Mouse (Mus musculus): ENCODE data around the gene Gm49336. TPM values are rescaled to one million over a fixed set of nuclear protein-coding genes. Genes with fewer than 3 reads are reported as not detected.

The Gm49336 gene
- polyA plus RNA-seq (2021), result 44.9 TPM

GRCm38 (mm10) chr14:60251281-60252003 lies at the start of gene Gm49336, which contains the start of gene Nupl1:
Gene Gm49336 (minus strand): TSS chr14:60251507.
Gene Nupl1 (minus strand): TSS chr14:60251431.
- H3K27me3 ChIP-seq, result no peaks in the 10 kb centered on the region
- peak; percentile 98 for ATAC-seq
- POLR2A ChIA-PET, result interaction anchor here (1.3 to 2.0 kb wide), 2 partner anchors 11 to 20 kb away, joined by 3 to 6 read pairs; no protein-coding TSS in a partner anchor
- TF ChIP-seq CTCF (IDR thresholded peaks at IDR 0.05), result no peak
- CTCF ChIA-PET, result interaction anchor here (1.8 to 2.8 kb wide), 2 partner anchors 11 to 40 kb away, joined by 4 to 15 read pairs; no protein-coding TSS in a partner anchor
- in situ Hi-C loops (cut with MboI; ENCODE audit: low pct_unique_long_range_greater_than_20kb), result loop anchor here (25.0 kb wide), 1 partner anchor 436 kb away; no protein-coding TSS in a partner anchor
- peak; percentile 93 for DNase-seq (ENCODE audit: low read depth, low spot score)

DNA sequence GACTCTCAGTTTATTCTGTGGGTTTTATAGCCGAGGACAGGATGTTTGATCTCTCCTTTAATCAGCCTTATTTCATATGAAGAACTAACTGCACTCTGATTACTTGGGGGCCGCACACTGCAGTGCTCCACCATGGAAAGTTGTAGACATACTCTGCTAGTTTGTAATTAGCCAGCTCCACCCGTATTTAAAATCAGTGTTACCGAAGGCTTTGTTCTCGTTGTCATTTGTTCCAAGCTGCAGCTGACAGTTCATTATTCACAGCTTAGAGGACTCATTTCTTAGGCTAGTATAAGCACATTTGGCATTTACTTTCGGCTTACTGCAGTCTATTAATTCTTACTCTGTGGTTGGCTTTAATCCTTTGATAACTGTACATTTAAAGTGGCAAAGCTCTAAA lies 49.7 kb upstream of the Gm49336 start:
- CTCF ChIA-PET, result interaction anchor here (1.1 to 1.7 kb wide), 4 partner anchors 9 to 65 kb away, joined by 3 to 8 read pairs (median 3); no protein-coding TSS in a partner anchor
- DNase-seq (ENCODE audit: low read depth, low spot score) (no peak), ATAC-seq (no peak)
- H3K27me3 ChIP-seq, result no peaks in the 10 kb centered on the region
- in situ Hi-C loops (cut with MboI; ENCODE audit: low pct_unique_long_range_greater_than_20kb), result no loop called here
- POLR2A ChIA-PET, result no interaction called here
- no peak for TF ChIP-seq CTCF (IDR thresholded peaks at IDR 0.05)

- no peak for TF ChIP-seq CTCF (IDR thresholded peaks at IDR 0.05)
- ChIA-PET CTCF (interaction anchor here (1.3 to 1.7 kb wide), 2 partner anchors 9 to 65 kb away, joined by 3 to 8 read pairs; no protein-coding TSS in a partner anchor), POLR2A (no interaction called here)
- ATAC-seq (no peak), DNase-seq (ENCODE audit: low read depth, low spot score) (no peak)
- in situ Hi-C loops (cut with MboI; ENCODE audit: low pct_unique_long_range_greater_than_20kb), result no loop called here
- no peaks in the 10 kb centered on the region for H3K27me3 ChIP-seq
Measured at GRCm38 (mm10) chr14:60300224-60300991, 49.1 kb upstream of the Gm49336 start.

GRCm38 (mm10) chr14:60295531-60295930 lies 44.2 kb upstream of the Gm49336 start:
- TF ChIP-seq CTCF (IDR thresholded peaks at IDR 0.05), result no peak
- ChIA-PET POLR2A (no interaction called here), CTCF (interaction anchor here (1.3 to 2.0 kb wide), 2 partner anchors 21 to 33 kb away, joined by 3 to 5 read pairs; no protein-coding TSS in a partner anchor)
- ATAC-seq (no peak), DNase-seq (ENCODE audit: low read depth, low spot score) (no peak)
- no peaks in the 10 kb centered on the region for H3K27me3 ChIP-seq
- in situ Hi-C loops (cut with MboI; ENCODE audit: low pct_unique_long_range_greater_than_20kb), result no loop called here

DNA sequence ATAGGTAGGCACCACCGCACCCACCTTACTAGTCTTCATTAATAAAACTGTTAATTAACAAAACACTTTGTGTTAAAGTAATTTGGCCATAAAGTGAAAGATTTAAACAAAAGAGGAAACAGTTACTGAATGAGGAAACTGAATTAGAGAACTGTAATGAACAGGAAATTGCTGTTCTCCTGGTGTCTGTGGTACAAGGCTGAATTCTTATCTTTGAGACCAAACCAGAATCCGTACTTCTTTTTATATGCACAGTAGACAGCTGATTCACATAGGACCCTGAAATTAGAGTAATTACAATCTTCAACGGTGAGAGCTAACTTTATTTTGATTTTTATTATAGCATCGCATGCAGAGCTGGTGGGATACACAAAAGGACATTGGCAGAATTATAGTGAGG lies 39.1 kb upstream of the Gm49336 start:
- POLR2A ChIA-PET, result no interaction called here
- in situ Hi-C loops (cut with MboI; ENCODE audit: low pct_unique_long_range_greater_than_20kb), result no loop called here
- DNase-seq (ENCODE audit: low read depth, low spot score), result no peak

DNA sequence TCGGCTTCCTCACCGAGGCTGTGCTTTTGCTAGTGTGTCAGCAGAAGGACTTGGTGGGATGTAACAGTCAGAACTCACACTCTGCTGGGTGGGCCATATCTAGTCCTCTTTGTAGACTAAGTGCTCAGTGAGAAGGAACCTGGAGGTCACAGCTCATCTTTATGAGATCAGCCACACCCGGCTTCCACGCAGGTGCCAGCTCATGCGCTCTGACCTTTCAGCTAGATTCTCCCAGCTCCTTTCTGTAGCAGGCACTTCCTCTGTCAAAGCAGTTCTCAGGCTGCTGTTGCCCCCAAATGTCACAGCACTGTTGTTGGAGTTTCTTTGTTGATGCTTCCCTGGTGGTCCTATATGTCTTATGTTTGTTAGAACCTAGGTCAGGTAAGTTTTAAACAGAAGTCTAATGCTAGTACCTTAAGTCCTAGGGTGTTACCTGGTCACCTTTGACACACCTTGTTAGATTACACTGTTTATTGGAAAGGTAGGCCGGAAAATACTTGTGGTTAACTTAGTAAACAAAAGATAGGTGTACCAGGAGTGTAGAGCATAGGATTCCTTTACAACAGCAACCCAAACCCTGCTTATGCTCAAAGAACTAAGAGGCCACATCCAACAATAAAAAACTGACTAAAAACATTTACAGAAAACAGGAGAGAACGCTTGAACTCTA lies 35.0 kb upstream of the Gm49336 start:
- DNase-seq (ENCODE audit: low read depth, low spot score) (no peak), ATAC-seq (no peak)
- no peaks in the 10 kb centered on the region for H3K27me3 ChIP-seq
- TF ChIP-seq CTCF (IDR thresholded peaks at IDR 0.05), result no peak
- CTCF ChIA-PET, result no interaction called here
- in situ Hi-C loops (cut with MboI; ENCODE audit: low pct_unique_long_range_greater_than_20kb), result no loop called here
- POLR2A ChIA-PET, result interaction anchor here (1.2 kb wide), 1 partner anchor 24 kb away, joined by 4 read pairs; no protein-coding TSS in a partner anchor

More for the DNA sequence above, 39.1 kb upstream of the Gm49336 start:
- ATAC-seq, result no peak
- CTCF ChIA-PET, result interaction anchor here (2.5 kb wide), 1 partner anchor 10 kb away, joined by 8 read pairs; no protein-coding TSS in a partner anchor
- H3K27me3 ChIP-seq, result no peaks in the 10 kb centered on the region
- TF ChIP-seq CTCF (IDR thresholded peaks at IDR 0.05), result no peak

GRCm38 (mm10) chr14:60275301-60276276 lies 24.3 kb upstream of the Gm49336 start:
- ChIA-PET CTCF (interaction anchor here (2.0 kb wide), 1 partner anchor 21 kb away, joined by 5 read pairs; no protein-coding TSS in a partner anchor), POLR2A (no interaction called here)
- no peak for ATAC-seq
- in situ Hi-C loops (cut with MboI; ENCODE audit: low pct_unique_long_range_greater_than_20kb), result no loop called here
- no peak for TF ChIP-seq CTCF (IDR thresholded peaks at IDR 0.05)
- H3K27me3 ChIP-seq, result no peaks in the 10 kb centered on the region
- DNase-seq (ENCODE audit: low read depth, low spot score), result no peak

GRCm38 (mm10) chr14:60273346-60273745 lies 22.0 kb upstream of the Gm49336 start:
- no peaks in the 10 kb centered on the region for H3K27me3 ChIP-seq
- CTCF ChIA-PET, result interaction anchor here (1.5 kb wide), 1 partner anchor 8 kb away, joined by 6 read pairs; the partner anchor contains the start of gene Mtmr6
- DNase-seq (ENCODE audit: low read depth, low spot score) (no peak), ATAC-seq (no peak)
- POLR2A ChIA-PET, result no interaction called here
- in situ Hi-C loops (cut with MboI; ENCODE audit: low pct_unique_long_range_greater_than_20kb), result loop anchor here (25.0 kb wide), 1 partner anchor 414 kb away; no protein-coding TSS in a partner anchor
- no peak for TF ChIP-seq CTCF (IDR thresholded peaks at IDR 0.05)

GRCm38 (mm10) chr14:60269333-60269732 lies 18.0 kb upstream of the Gm49336 start:
- POLR2A ChIA-PET, result no interaction called here
- ATAC-seq (no peak), DNase-seq (ENCODE audit: low read depth, low spot score) (no peak)
- no peaks in the 10 kb centered on the region for H3K27me3 ChIP-seq
- CTCF ChIA-PET, result no interaction called here
- in situ Hi-C loops (cut with MboI; ENCODE audit: low pct_unique_long_range_greater_than_20kb), result loop anchor here (5.0 to 25.0 kb wide), 2 partner anchors 163 to 418 kb away; no protein-coding TSS in a partner anchor
- no peak for TF ChIP-seq CTCF (IDR thresholded peaks at IDR 0.05)
